Comparison of ENCODE assay signal across 9 mouse cellular contexts in genomic region chrX:136138827-136139639, GRCm38 (mm10). TPM values are rescaled to one million over a fixed set of nuclear protein-coding genes. Genes with fewer than 3 reads are reported as not detected.
A peak's percentile ranks its signal among the peaks of the same experiment; 100 is the strongest.
DNase-seq lines count a peak whose midpoint lies in the region; ATAC-seq lines count a peak whose summit lies in the region.
"Not testable (repeated sequence)": the region's sequence is repeated elsewhere in the genome, so short reads cannot be mapped to it uniquely, and the experiment has no call there.
"Had no signal": no experiment of that assay in that cellular context is flagged by ENCODE, and none has a peak within 500 bp of the region (broad histone marks: within the 10 kb centered on the region; RNA-seq: fewer than 3 reads in every experiment).

TSS of gene Bex4 (plus strand) at chrX:136138996.

- H3K36me3 ChIP-seq in embryonic facial prominence, embryonic 11.5 days (replicated peaks; ENCODE audit: control insufficient read depth, insufficient read depth, low read depth, low read length); hindbrain, embryonic 13.5 days; limb, embryonic 13.5 days; megakaryocyte, embryonic 14.5 days (replicated peaks; ENCODE audit: low read length); neural tube, embryonic 15.5 days: not testable (repeated sequence)

- not testable (repeated sequence) for H3K9me3 ChIP-seq in embryonic facial prominence, embryonic 11.5 days (replicated peaks; ENCODE audit: control insufficient read depth, low read length); hindbrain, embryonic 13.5 days; limb, embryonic 13.5 days; megakaryocyte, embryonic 14.5 days; neural tube, embryonic 15.5 days (replicated peaks)

- peak; percentile 86 for ATAC-seq in embryonic facial prominence, embryonic 11.5 days (replicated peaks; ENCODE audit: insufficient number of reproducible peaks, low FRiP score, low TSS enrichment, low read depth)
- peak; percentile 85 for ATAC-seq in frontal cortex, adult (ENCODE audit: low TSS enrichment)
- ATAC-seq in hindbrain, embryonic 13.5 days (ENCODE audit: low FRiP score), result peak; percentile 95
- ATAC-seq in limb, embryonic 13.5 days (ENCODE audit: low FRiP score, low read depth), result peak; percentile 86
- ATAC-seq in neural tube, embryonic 15.5 days (ENCODE audit: low FRiP score), result peak; percentile 98

- peak; percentile 21 for DNase-seq in ZHBTc4 (ENCODE audit: low read depth, low spot score)
- not testable (repeated sequence) for DNase-seq in embryonic facial prominence, embryonic 11.5 days (ENCODE audit: low spot score); layer of hippocampus, adult 8-10 months (ENCODE audit: low spot score in 2 of 2)

- not testable (repeated sequence) for H3K27ac ChIP-seq in embryonic facial prominence, embryonic 11.5 days (replicated peaks; ENCODE audit: low read depth, low read length); hindbrain, embryonic 13.5 days; limb, embryonic 13.5 days; neural tube, embryonic 15.5 days (replicated peaks)

- H3K4me3 ChIP-seq in embryonic facial prominence, embryonic 11.5 days (ENCODE audit: low read depth, low read length), result peak within 1 kb of the TSS; percentile 35
- peak within 1 kb of the TSS; percentile 41 for H3K4me3 ChIP-seq in hindbrain, embryonic 13.5 days
- peak within 1 kb of the TSS; percentile 41 for H3K4me3 ChIP-seq in limb, embryonic 13.5 days
- peak within 1 kb of the TSS; percentile 71 for H3K4me3 ChIP-seq in megakaryocyte, embryonic 14.5 days (replicated peaks)
- H3K4me3 ChIP-seq in neural tube, embryonic 15.5 days (replicated peaks), result peak within 1 kb of the TSS; percentile 42

- WGBS in embryonic facial prominence, embryonic 11.5 days, result no CpG with 5 or more reads among the region's 64 CpGs
- no CpG with 5 or more reads among the region's 64 CpGs for WGBS in hindbrain, embryonic 13.5 days
- 22% methylated on average over 15 of the region's 64 CpGs for WGBS in limb, embryonic 13.5 days
- WGBS in neural tube, embryonic 15.5 days, result no CpG with 5 or more reads among the region's 64 CpGs

- H3K4me2 ChIP-seq in embryonic facial prominence, embryonic 11.5 days (ENCODE audit: low read depth, low read length), result peak within 1 kb of the TSS; percentile 33
- H3K4me2 ChIP-seq in hindbrain, embryonic 13.5 days, result peak within 1 kb of the TSS; percentile 54
- peak within 1 kb of the TSS; percentile 58 for H3K4me2 ChIP-seq in limb, embryonic 13.5 days (replicated peaks)
- peak within 1 kb of the TSS; percentile 52 for H3K4me2 ChIP-seq in neural tube, embryonic 15.5 days

- H3K27me3 ChIP-seq in embryonic facial prominence, embryonic 11.5 days (ENCODE audit: control insufficient read depth, insufficient read depth, low read length); hindbrain, embryonic 13.5 days; limb, embryonic 13.5 days; megakaryocyte, embryonic 14.5 days (replicated peaks); neural tube, embryonic 15.5 days (replicated peaks): not testable (repeated sequence)

- not testable (repeated sequence) for H3K4me1 ChIP-seq in embryonic facial prominence, embryonic 11.5 days (ENCODE audit: control insufficient read depth, insufficient read depth, low read length); hindbrain, embryonic 13.5 days (replicated peaks); limb, embryonic 13.5 days; megakaryocyte, embryonic 14.5 days; neural tube, embryonic 15.5 days

- not testable (repeated sequence) for H3K9ac ChIP-seq in embryonic facial prominence, embryonic 11.5 days (replicated peaks; ENCODE audit: low read length)
- peak within 1 kb of the TSS; percentile 62 for H3K9ac ChIP-seq in hindbrain, embryonic 13.5 days
- H3K9ac ChIP-seq in limb, embryonic 13.5 days, result peak within 1 kb of the TSS; percentile 51; the same call in 1 of the 2 replicates
- H3K9ac ChIP-seq in neural tube, embryonic 15.5 days (replicated peaks), result 0 out of 2 replicates have a peak within 1 kb of the TSS, but pooled peaks have one; percentile 30

RNA-seq across cellular contexts. Expression of gene Bex4, which starts in this region (rescaled TPM):
- 93.9 and 103 TPM in 2 replicates for polyA plus RNA-seq in embryonic facial prominence, embryonic 11.5 days (2014; fragmentation: Nextera tagmentation; extraction: Ambion mirVana)
- polyA plus RNA-seq in hindbrain, embryonic 13.5 days (2015; fragmentation: Nextera tagmentation; extraction: Ambion mirVana), result 107 and 114 TPM in 2 replicates
- total RNA-seq in layer of hippocampus, adult 8-10 months (2022), result 10 to 100 TPM; 16.9 to 22.5 (median 19.1) TPM
- polyA plus RNA-seq in limb, embryonic 13.5 days (2015; fragmentation: Nextera tagmentation; extraction: Ambion mirVana), result 59.2 and 60.1 TPM in 2 replicates
- 9.5 TPM in 1 of 2 replicates, not detected in the other for polyA plus RNA-seq in megakaryocyte, embryonic 14.5 days (2012; ENCODE audit: insufficient read depth, low replicate concordance)
- 127 and 144 TPM in 2 replicates for polyA plus RNA-seq in neural tube, embryonic 15.5 days (2015; fragmentation: Nextera tagmentation; extraction: Ambion mirVana)
- polyA plus RNA-seq: macrophage had no signal
